ENCODE assay signal across 8 mouse cellular contexts in the genomic region with DNA sequence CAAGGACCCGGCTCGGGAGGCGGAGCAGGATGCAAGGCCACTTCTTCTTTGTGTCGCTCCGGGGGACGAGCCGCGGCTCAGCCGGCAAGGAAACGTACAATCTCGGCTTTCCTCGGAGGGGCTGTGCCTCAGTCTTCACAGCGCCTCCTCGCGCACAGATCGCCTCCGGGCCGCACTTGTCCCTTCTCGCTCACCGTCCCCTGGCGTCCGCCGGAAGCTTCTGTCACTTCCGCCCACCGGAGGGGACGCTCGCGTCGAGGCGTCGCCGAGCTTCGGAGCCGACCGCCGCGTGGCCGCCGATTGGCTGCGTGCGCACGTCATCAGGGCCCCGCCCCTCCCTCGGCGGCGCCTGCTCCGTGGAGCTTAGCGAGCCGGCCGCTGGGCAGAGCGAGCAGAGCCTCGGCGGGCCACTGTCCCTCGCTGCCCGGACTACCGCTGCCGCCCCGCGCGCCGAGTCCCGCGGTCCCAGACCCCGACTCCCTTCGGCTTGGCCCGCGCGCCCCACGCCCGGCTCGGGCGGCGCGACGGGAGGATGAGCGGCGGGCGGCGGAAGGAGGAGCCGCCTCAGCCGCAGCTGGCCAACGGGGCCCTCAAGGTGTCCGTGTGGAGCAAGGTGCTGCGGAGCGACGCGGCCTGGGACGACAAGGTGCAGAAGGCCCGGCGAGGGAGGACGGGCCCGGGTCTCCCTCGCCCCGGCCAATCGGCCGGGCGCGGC. TPM values are rescaled to one million over a fixed set of nuclear protein-coding genes. Genes with fewer than 3 reads are reported as not detected.
A peak's percentile ranks its signal among the peaks of the same experiment; 100 is the strongest.
DNase-seq lines count a peak whose midpoint lies in the region; ATAC-seq and TF ChIP-seq lines count a peak whose summit lies in the region.

A gene (plus strand): TSS at position 357 of the 715 bp plus-strand sequence.

- H3K9ac ChIP-seq in ES-Bruce4 (ENCODE audit: low read depth, poor library complexity, severe bottlenecking) = peak within 1 kb of the TSS; percentile 90
- H3K9ac ChIP-seq in forebrain, embryonic 14.5 days (ENCODE audit: low read length) = peak within 1 kb of the TSS; percentile 97
- peak within 1 kb of the TSS; percentile 92 for H3K9ac ChIP-seq in neural tube, embryonic 15.5 days (replicated peaks)

- peak within 1 kb of the TSS; percentile 99 for H3K4me3 ChIP-seq in ES-Bruce4 (ENCODE audit: low read depth, low read length)
- H3K4me3 ChIP-seq in forebrain, embryonic 14.5 days (ENCODE audit: low read depth, low read length) = peak within 1 kb of the TSS; percentile 99
- peak within 1 kb of the TSS; percentile 80 for H3K4me3 ChIP-seq in neural tube, embryonic 15.5 days (replicated peaks)

- no peaks in the 10 kb centered on the region for H3K9me3 ChIP-seq in ES-Bruce4 (replicated peaks; ENCODE audit: control insufficient read depth, insufficient read depth, low read length, poor library complexity, severe bottlenecking)
- H3K9me3 ChIP-seq in forebrain, embryonic 14.5 days (replicated peaks; ENCODE audit: control insufficient read depth, low read length) = no peaks in the 10 kb centered on the region
- H3K9me3 ChIP-seq in neural tube, embryonic 15.5 days (replicated peaks) = no peaks in the 10 kb centered on the region

- WGBS in forebrain, embryonic 14.5 days = under 1% methylated on average over 96 of the region's 98 CpGs
- whole genome bisulfite sequencing in neural tube, embryonic 15.5 days = under 1% methylated on average over 95 of the region's 98 CpGs

- DNase-seq in forebrain, embryonic 14.5 days (ENCODE audit: low spot score) = peak; percentile 99
- peak; percentile 98 to 99 for DNase-seq in heart, postnatal 14 days
- DNase-seq in layer of hippocampus, adult 11-12 months (ENCODE audit: low spot score) = peak; percentile 97
- peak; percentile 98 for DNase-seq in lung, adult 18-20 months
- peak; percentile 97 for DNase-seq in testis, postnatal 14 days (ENCODE audit: low spot score)

- H3K4me2 ChIP-seq in forebrain, embryonic 14.5 days (ENCODE audit: low read length) = peak within 1 kb of the TSS; percentile 85
- peak within 1 kb of the TSS; percentile 92 for H3K4me2 ChIP-seq in neural tube, embryonic 15.5 days

- no peak for TF ChIP-seq POLR2A in ES-Bruce4 (IDR thresholded peaks at IDR 0.05; ENCODE audit: insufficient read depth, low read length)

- H3K27ac ChIP-seq in ES-Bruce4 (ENCODE audit: insufficient read depth, low read length) = peak within 1 kb of the TSS; percentile 74
- H3K27ac ChIP-seq in forebrain, embryonic 14.5 days (ENCODE audit: low read depth, low read length) = peak within 1 kb of the TSS; percentile 93
- peak within 1 kb of the TSS; percentile 92 for H3K27ac ChIP-seq in neural tube, embryonic 15.5 days (replicated peaks)

- no peak; the same call in 1 of the 2 replicates for TF ChIP-seq EP300 in ES-Bruce4 (IDR thresholded peaks at IDR 0.05; ENCODE audit: insufficient read depth, low read depth, low read length)

- H3K4me1 ChIP-seq in ES-Bruce4 (ENCODE audit: control insufficient read depth, insufficient read depth, low read length) = no peaks in the 10 kb centered on the region
- H3K4me1 ChIP-seq in forebrain, embryonic 14.5 days (ENCODE audit: control insufficient read depth, insufficient read depth, low read length) = peaks cover 12% of the 10 kb centered on the region
- peaks cover 44% of the 10 kb centered on the region for H3K4me1 ChIP-seq in neural tube, embryonic 15.5 days

- TF ChIP-seq CTCF in ES-Bruce4 (IDR thresholded peaks at IDR 0.05; ENCODE audit: low read depth, low read length) = peak; percentile 45

- peaks cover 21% of the 10 kb centered on the region for H3K36me3 ChIP-seq in ES-Bruce4 (ENCODE audit: control insufficient read depth, insufficient read depth, low read length, poor library complexity, severe bottlenecking)
- H3K36me3 ChIP-seq in forebrain, embryonic 14.5 days (ENCODE audit: control insufficient read depth, insufficient read depth, low read length) = peaks cover 41% of the 10 kb centered on the region
- H3K36me3 ChIP-seq in neural tube, embryonic 15.5 days = peaks cover 25% of the 10 kb centered on the region

- intact Hi-C loops in heart, postnatal 14 days (cut with DNase I) = loop anchor here (5.0 kb wide), 1 partner anchor 129 kb away; a partner anchor contains a TSS

- H3K27me3 ChIP-seq in ES-Bruce4 (ENCODE audit: control insufficient read depth, insufficient read depth, low read length, poor library complexity, severe bottlenecking) = no peaks in the 10 kb centered on the region
- H3K27me3 ChIP-seq in forebrain, embryonic 14.5 days (replicated peaks; ENCODE audit: control insufficient read depth, insufficient read depth, low read length) = no peaks in the 10 kb centered on the region
- no peaks in the 10 kb centered on the region for H3K27me3 ChIP-seq in neural tube, embryonic 15.5 days (replicated peaks)

- ATAC-seq in cerebellum, adult (ENCODE audit: insufficient number of reproducible peaks, low FRiP score, low TSS enrichment) = peak; percentile 91
- peak; percentile 97 for ATAC-seq in forebrain, embryonic 14.5 days
- peak; percentile 97 for ATAC-seq in neural tube, embryonic 15.5 days (ENCODE audit: low FRiP score)

RNA-seq across cellular contexts. Expression of the gene that starts here (rescaled TPM):
- 92.7 and 98.2 TPM in 2 replicates for polyA plus RNA-seq in ES-Bruce4 (2011; ENCODE audit: insufficient read depth, insufficient read length, low read depth, missing spikeins)
- 163 and 174 TPM in 2 replicates for polyA plus RNA-seq in forebrain, embryonic 14.5 days (2014; fragmentation: Nextera tagmentation; extraction: Ambion mirVana)
- total RNA-seq in heart, postnatal 14 days (2021) = 100 to 1,000 TPM; 119 to 128 TPM
- polyA plus RNA-seq in neural tube, embryonic 15.5 days (2015; fragmentation: Nextera tagmentation; extraction: Ambion mirVana) = 152 TPM in 2 replicates

Comparison
In these comparisons a context has a peak if more than half of its experiments do, and no peak if none do; other contexts are left out.
1. Peak in every context shown above with its lines: DNase-seq, ATAC-seq, H3K4me3 ChIP-seq and H3K27ac ChIP-seq.